Mouse (Mus musculus) limb, embryonic 10.5 days (tissue): ENCODE results near the gene Clp1. TPM values are rescaled to one million over a fixed set of nuclear protein-coding genes. Genes with fewer than 3 reads are reported as not detected.
A peak's percentile ranks its signal among the peaks of the same experiment; 100 is the strongest.

Source experiments
- DNase-seq: peaks from one replicate; pipeline ENCODE4 v3.0.0-alpha.2; 2017; ENCODE audit warnings: low spot score
- H3K27ac ChIP-seq: fragments of 300-500 bp; sonication (generic); 2 replicates; pipeline ENCODE4 v1.5.1; 2016; ENCODE audit warnings: mild to moderate bottlenecking
- H3K27me3 ChIP-seq: fragments of 300-500 bp; sonication (generic); 2 replicates; pipeline ENCODE4 v1.6.1; 2016; ENCODE audit warnings: low read depth, mild to moderate bottlenecking; ENCODE audit not compliant: poor library complexity, severe bottlenecking
- H3K36me3 ChIP-seq: fragments of 300-500 bp; sonication (generic); 2 replicates; pipeline ENCODE4 v1.6.1; 2016; ENCODE audit warnings: mild to moderate bottlenecking, moderate library complexity
- H3K4me1 ChIP-seq: fragments of 300-500 bp; sonication (generic); 2 replicates; pipeline ENCODE4 v1.6.1; 2016
- H3K4me3 ChIP-seq: fragments of 300-500 bp; sonication (generic); 2 replicates; pipeline ENCODE4 v1.5.1; 2016; ENCODE audit warnings: mild to moderate bottlenecking, moderate library complexity
- H3K9me3 ChIP-seq: fragments of 300-500 bp; sonication (generic); replicated peaks from 2 replicates; pipeline ENCODE4 v1.6.1; 2016; ENCODE audit warnings: mild to moderate bottlenecking
- WGBS: fragments of 180-500 bp; shearing (Covaris S2); methylation state at CpG from one replicate; pipeline ENCODE4 v1.1.7; 2016; 5-methylcytosine and 5-hydroxymethylcytosine counted together
- polyA plus RNA-seq: library from polyadenylated mRNA; unstranded; fragments of >200 nt; fragmentation: Nextera tagmentation; extraction: Ambion mirVana; gene quantifications from 2 replicates; pipeline ENCODE4 v1.2.1, GENCODE M21; 2016

Clp1 gene
- polyA plus RNA-seq = 57.8 and 58.8 TPM in 2 replicates

- Histone ChIP-seq H3K9me3 (no peaks in the 10 kb centered on the region), H3K4me3 (peak within 1 kb of the TSS; percentile 66), H3K27ac (peak within 1 kb of the TSS; percentile 88), H3K36me3 (peaks cover 33% of the 10 kb centered on the region), H3K4me1 (peaks cover 22% of the 10 kb centered on the region), H3K27me3 (no peaks in the 10 kb centered on the region)
- peak; percentile 95 for DNase-seq
- under 1% methylated on average over 39 of the region's 39 CpGs for WGBS
Observed at GRCm38 (mm10) chr2:84727172-84727858, at the start of gene Clp1. Gene Clp1 (minus strand): TSS chr2:84727350.

- no peak overlapping the region for H3K4me3 ChIP-seq
- H3K4me1 ChIP-seq = peaks cover 16% of the 10 kb centered on the region
- DNase-seq = no peak
- H3K27ac ChIP-seq = no peak overlapping the region
- 87% methylated on average over 6 of the region's 6 CpGs for WGBS
- H3K27me3 ChIP-seq = no peaks in the 10 kb centered on the region
- H3K36me3 ChIP-seq = no peaks in the 10 kb centered on the region
- H3K9me3 ChIP-seq = no peaks in the 10 kb centered on the region
Observed at GRCm38 (mm10) chr2:84775665-84776064, 48.5 kb upstream of the Clp1 start.

- WGBS = 63% methylated on average over 9 of the region's 9 CpGs
- Histone ChIP-seq H3K4me1 (peaks cover 16% of the 10 kb centered on the region), H3K9me3 (no peaks in the 10 kb centered on the region), H3K4me3 (peak within 1 kb of the TSS; percentile 50), H3K27ac (peak within 1 kb of the TSS; percentile 91), H3K36me3 (no peaks in the 10 kb centered on the region), H3K27me3 (no peaks in the 10 kb centered on the region)
- no peak for DNase-seq
Observed at GRCm38 (mm10) chr2:84775241-84775640, 48.1 kb upstream of the Clp1 start, which contains the start of gene Serping1. Gene Serping1 (minus strand): TSS chr2:84775444.

GRCm38 (mm10) chr2:84774751-84775150 is 47.6 kb upstream of the Clp1 start:
- no peaks in the 10 kb centered on the region for H3K27me3 ChIP-seq
- H3K9me3 ChIP-seq = no peaks in the 10 kb centered on the region
- H3K4me3 ChIP-seq = peak overlapping the region; percentile 50
- no peaks in the 10 kb centered on the region for H3K36me3 ChIP-seq
- peaks cover 16% of the 10 kb centered on the region for H3K4me1 ChIP-seq
- WGBS = 0% methylated on average over 14 of the region's 15 CpGs
- peak; percentile 82 for DNase-seq
- peak overlapping the region; percentile 91 for H3K27ac ChIP-seq

GRCm38 (mm10) chr2:84773195-84773594 is 46.0 kb upstream of the Clp1 start:
- DNase-seq = no peak
- H3K36me3 ChIP-seq = no peaks in the 10 kb centered on the region
- H3K4me3 ChIP-seq = no peak overlapping the region
- H3K4me1 ChIP-seq = peaks cover 16% of the 10 kb centered on the region
- WGBS = 73% methylated on average over 5 of the region's 5 CpGs
- no peaks in the 10 kb centered on the region for H3K27me3 ChIP-seq
- H3K9me3 ChIP-seq = no peaks in the 10 kb centered on the region
- no peak overlapping the region for H3K27ac ChIP-seq

- no peak for DNase-seq
- Histone ChIP-seq H3K4me3 (no peak overlapping the region), H3K9me3 (no peaks in the 10 kb centered on the region), H3K36me3 (no peaks in the 10 kb centered on the region), H3K27me3 (no peaks in the 10 kb centered on the region), H3K27ac (no peak overlapping the region), H3K4me1 (peaks cover 16% of the 10 kb centered on the region)
- 86% methylated on average over 4 of the region's 4 CpGs for WGBS
Observed at GRCm38 (mm10) chr2:84772454-84772853, 45.3 kb upstream of the Clp1 start.

- H3K4me3 ChIP-seq = no peak overlapping the region
- peaks cover 16% of the 10 kb centered on the region for H3K4me1 ChIP-seq
- no peaks in the 10 kb centered on the region for H3K27me3 ChIP-seq
- 0 out of 2 replicates have a peak, but pooled peaks cover under 1% of the 10 kb centered on the region for H3K36me3 ChIP-seq
- H3K27ac ChIP-seq = no peak overlapping the region
- no peaks in the 10 kb centered on the region for H3K9me3 ChIP-seq
- 79% methylated on average over 6 of the region's 6 CpGs for WGBS
- DNase-seq = no peak
Observed at GRCm38 (mm10) chr2:84770501-84770900, 43.4 kb upstream of the Clp1 start.

- WGBS = 66% methylated on average over 1 of the region's 1 CpGs
- Histone ChIP-seq H3K4me1 (no peaks in the 10 kb centered on the region), H3K27me3 (no peaks in the 10 kb centered on the region), H3K36me3 (0 out of 2 replicates have a peak, but pooled peaks cover 2% of the 10 kb centered on the region), H3K27ac (no peak overlapping the region), H3K9me3 (no peaks in the 10 kb centered on the region), H3K4me3 (no peak overlapping the region)
- DNase-seq = no peak
Observed at GRCm38 (mm10) chr2:84762818-84763217, 35.7 kb upstream of the Clp1 start.

- 55% methylated on average over 4 of the region's 4 CpGs for WGBS
- no peak for DNase-seq
Observed at GRCm38 (mm10) chr2:84762295-84762694, 35.1 kb upstream of the Clp1 start.

GRCm38 (mm10) chr2:84761840-84762239 is 34.7 kb upstream of the Clp1 start:
- Histone ChIP-seq H3K4me3 (no peak overlapping the region), H3K27ac (no peak overlapping the region), H3K27me3 (no peaks in the 10 kb centered on the region), H3K9me3 (no peaks in the 10 kb centered on the region), H3K36me3 (0 out of 2 replicates have a peak, but pooled peaks cover 2% of the 10 kb centered on the region), H3K4me1 (no peaks in the 10 kb centered on the region)
- WGBS = 92% methylated on average over 1 of the region's 1 CpGs
- no peak for DNase-seq

More at GRCm38 (mm10) chr2:84762295-84762694, 35.1 kb upstream of the Clp1 start:
- 0 out of 2 replicates have a peak, but pooled peaks cover 2% of the 10 kb centered on the region for H3K36me3 ChIP-seq
- H3K9me3 ChIP-seq = no peaks in the 10 kb centered on the region
- H3K4me3 ChIP-seq = no peak overlapping the region
- H3K4me1 ChIP-seq = no peaks in the 10 kb centered on the region
- H3K27ac ChIP-seq = no peak overlapping the region
- H3K27me3 ChIP-seq = no peaks in the 10 kb centered on the region

GRCm38 (mm10) chr2:84761309-84761708 is 34.2 kb upstream of the Clp1 start:
- H3K9me3 ChIP-seq = no peaks in the 10 kb centered on the region
- H3K27me3 ChIP-seq = no peaks in the 10 kb centered on the region
- 84% methylated on average over 3 of the region's 3 CpGs for WGBS
- no peak overlapping the region for H3K27ac ChIP-seq
- no peak overlapping the region for H3K4me3 ChIP-seq
- 0 out of 2 replicates have a peak, but pooled peaks cover 2% of the 10 kb centered on the region for H3K36me3 ChIP-seq
- H3K4me1 ChIP-seq = no peaks in the 10 kb centered on the region
- DNase-seq = no peak

GRCm38 (mm10) chr2:84760777-84761176 is 33.6 kb upstream of the Clp1 start:
- H3K27ac ChIP-seq = no peak overlapping the region
- H3K36me3 ChIP-seq = 0 out of 2 replicates have a peak, but pooled peaks cover 2% of the 10 kb centered on the region
- no peak overlapping the region for H3K4me3 ChIP-seq
- no peak for DNase-seq
- H3K27me3 ChIP-seq = no peaks in the 10 kb centered on the region
- no peaks in the 10 kb centered on the region for H3K4me1 ChIP-seq
- H3K9me3 ChIP-seq = no peaks in the 10 kb centered on the region
- 71% methylated on average over 8 of the region's 8 CpGs for WGBS

- no peak for DNase-seq
- Histone ChIP-seq H3K36me3 (no peaks in the 10 kb centered on the region), H3K4me1 (no peaks in the 10 kb centered on the region), H3K4me3 (no peak overlapping the region), H3K9me3 (no peaks in the 10 kb centered on the region), H3K27me3 (no peaks in the 10 kb centered on the region), H3K27ac (no peak overlapping the region)
- WGBS = 6% methylated on average over 2 of the region's 2 CpGs
Observed at GRCm38 (mm10) chr2:84758542-84759127, 31.5 kb upstream of the Clp1 start.
